Mouse (Mus musculus): ENCODE measurements at regions not wholly inside any gene's neighbourhood (a gene's known extent, or its start where the extent isn't known, plus 50 kb on each side); places are given as distances from the start of the nearest gene placed in this dataset.

DNA sequence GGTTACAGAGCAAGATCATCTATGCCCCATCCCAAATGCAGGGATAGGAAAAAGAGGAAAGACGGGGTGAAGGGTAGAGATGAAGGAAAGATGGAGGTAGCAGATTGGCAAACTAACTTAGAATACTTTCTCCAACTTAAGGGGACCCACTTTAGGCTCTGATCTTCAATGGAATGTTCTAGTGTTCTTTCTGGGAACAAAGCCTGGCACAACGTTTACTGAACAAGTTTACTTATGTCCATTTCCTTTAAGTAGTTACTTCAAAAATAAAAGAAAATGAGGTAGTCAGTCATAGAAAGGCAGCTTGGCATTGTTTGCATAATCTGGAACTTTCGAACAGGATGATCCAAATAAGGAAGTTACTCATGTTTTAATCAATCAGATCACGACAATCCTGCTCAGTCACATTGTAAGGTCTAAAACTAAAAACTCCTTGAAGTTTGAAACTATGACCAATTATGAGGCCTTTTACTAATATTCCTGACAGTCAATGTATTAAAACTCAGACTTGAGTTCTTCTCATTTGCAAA lies 441.7 kb upstream of the Tbl1xr1 start:
- 78% methylated on average over 4 of the region's 4 CpGs for WGBS
- Histone ChIP-seq H3K36me3 (ENCODE audit: control insufficient read depth, insufficient read depth, low read length) (no peaks in the 10 kb centered on the region), H3K27me3 (ENCODE audit: control insufficient read depth, insufficient read depth, low read length) (no peaks in the 10 kb centered on the region), H3K79me2 (ENCODE audit: control insufficient read depth, insufficient read depth, low read length) (no peaks in the 10 kb centered on the region), H3K4me3 (ENCODE audit: insufficient read depth, low read depth, low read length) (no peak overlapping the region), H3K9ac (ENCODE audit: low read depth, low read length) (no peak overlapping the region), H3K4me1 (ENCODE audit: control insufficient read depth, insufficient read depth, low read length) (no peaks in the 10 kb centered on the region), H3K27ac (replicated peaks; ENCODE audit: insufficient read depth, low read depth, low read length) (no peak overlapping the region)
- DNase-seq (ENCODE audit: extremely low read depth, low read depth, low spot score): no peak
- TF ChIP-seq POLR2A (IDR thresholded peaks at IDR 0.05; ENCODE audit: extremely low read depth, insufficient read depth, low read length) (no peak), CTCF (IDR thresholded peaks at IDR 0.05; ENCODE audit: low read depth, low read length) (no peak)

DNA sequence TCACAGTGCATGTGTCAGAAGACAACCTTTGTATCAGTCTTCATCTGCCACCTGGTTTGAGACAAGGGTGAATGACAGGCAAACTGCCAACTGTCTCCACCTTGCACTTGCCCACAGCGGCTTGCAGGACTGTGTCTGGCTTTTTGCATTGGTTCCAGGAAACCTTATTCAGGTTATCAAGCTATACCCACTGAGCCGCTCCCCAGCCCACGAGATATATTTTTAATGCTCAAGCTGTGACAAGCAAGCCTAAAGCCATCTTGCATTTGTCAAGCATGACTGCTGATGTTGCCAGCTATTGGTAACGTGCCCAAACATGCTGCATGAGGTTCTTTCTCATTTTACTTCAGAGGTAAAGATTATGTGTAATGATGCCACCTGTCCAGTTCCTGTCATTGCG lies 437.6 kb upstream of the Tbl1xr1 start:
- Histone ChIP-seq H3K27ac (replicated peaks; ENCODE audit: insufficient read depth, low read depth, low read length) (no peak overlapping the region), H3K79me2 (ENCODE audit: control insufficient read depth, insufficient read depth, low read length) (no peaks in the 10 kb centered on the region), H3K4me3 (ENCODE audit: insufficient read depth, low read depth, low read length) (no peak overlapping the region), H3K9ac (ENCODE audit: low read depth, low read length) (no peak overlapping the region), H3K27me3 (ENCODE audit: control insufficient read depth, insufficient read depth, low read length) (no peaks in the 10 kb centered on the region), H3K4me1 (ENCODE audit: control insufficient read depth, insufficient read depth, low read length) (no peaks in the 10 kb centered on the region), H3K36me3 (ENCODE audit: control insufficient read depth, insufficient read depth, low read length) (no peaks in the 10 kb centered on the region)
- no peak for DNase-seq (ENCODE audit: extremely low read depth, low read depth, low spot score)
- WGBS: 94% methylated on average over 5 of the region's 5 CpGs
- no peak for TF ChIP-seq POLR2A (IDR thresholded peaks at IDR 0.05; ENCODE audit: extremely low read depth, insufficient read depth, low read length)
- TF ChIP-seq CTCF (IDR thresholded peaks at IDR 0.05; ENCODE audit: low read depth, low read length): no peak

DNA sequence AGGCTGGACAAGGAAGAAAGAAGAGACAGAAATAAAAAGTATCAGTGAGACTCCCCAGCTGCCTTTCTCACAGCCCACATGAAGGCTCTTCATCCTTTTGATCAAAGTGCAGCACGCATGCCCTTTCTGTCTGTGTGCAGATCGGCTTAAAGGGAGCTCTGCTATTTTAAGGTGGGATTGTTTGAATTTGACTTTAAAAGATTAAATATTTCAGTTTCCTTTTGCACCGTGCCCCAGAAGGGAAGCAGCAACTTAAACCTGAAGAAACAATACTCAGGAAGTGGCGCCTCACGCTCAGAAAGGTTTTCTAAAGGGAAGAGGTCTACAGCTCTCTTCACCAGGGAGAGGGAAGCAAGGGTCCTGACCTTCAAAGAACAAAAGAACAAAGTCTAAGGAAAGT lies 436.9 kb upstream of the Tbl1xr1 start:
- Histone ChIP-seq H3K27me3 (ENCODE audit: control insufficient read depth, insufficient read depth, low read length) (no peaks in the 10 kb centered on the region), H3K36me3 (ENCODE audit: control insufficient read depth, insufficient read depth, low read length) (no peaks in the 10 kb centered on the region), H3K4me3 (ENCODE audit: insufficient read depth, low read depth, low read length) (no peak overlapping the region), H3K4me1 (ENCODE audit: control insufficient read depth, insufficient read depth, low read length) (no peaks in the 10 kb centered on the region), H3K27ac (replicated peaks; ENCODE audit: insufficient read depth, low read depth, low read length) (no peak overlapping the region), H3K79me2 (ENCODE audit: control insufficient read depth, insufficient read depth, low read length) (no peaks in the 10 kb centered on the region), H3K9ac (ENCODE audit: low read depth, low read length) (no peak overlapping the region)
- TF ChIP-seq CTCF (IDR thresholded peaks at IDR 0.05; ENCODE audit: low read depth, low read length): no peak
- no peak for TF ChIP-seq POLR2A (IDR thresholded peaks at IDR 0.05; ENCODE audit: extremely low read depth, insufficient read depth, low read length)
- no peak for DNase-seq (ENCODE audit: extremely low read depth, low read depth, low spot score)
- WGBS: 73% methylated on average over 5 of the region's 5 CpGs

DNA sequence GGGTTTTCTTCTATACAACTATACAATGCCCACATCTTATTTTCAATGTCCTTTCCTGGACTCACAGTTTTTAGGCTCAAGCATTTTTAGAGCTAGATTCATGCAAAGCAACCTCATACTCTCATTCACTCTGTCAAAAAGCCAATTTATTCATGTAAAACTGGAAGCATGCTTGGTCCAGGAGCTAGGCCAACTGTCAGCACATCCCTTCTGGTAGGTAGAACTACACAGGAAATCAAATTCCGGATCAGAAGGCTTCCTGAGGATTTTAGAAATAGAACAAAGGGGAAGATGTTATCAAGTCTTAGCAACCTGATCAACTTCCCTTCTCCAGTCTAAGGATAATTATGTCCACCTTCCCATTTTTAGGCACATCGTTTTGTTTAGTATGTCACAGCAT lies 432.4 kb upstream of the Tbl1xr1 start:
- H3K79me2 ChIP-seq (ENCODE audit: control insufficient read depth, insufficient read depth, low read length): no peaks in the 10 kb centered on the region
- no peak overlapping the region for H3K9ac ChIP-seq (ENCODE audit: low read depth, low read length)
- 78% methylated on average over 2 of the region's 2 CpGs for WGBS
- no peak for DNase-seq (ENCODE audit: extremely low read depth, low read depth, low spot score)
- H3K4me1 ChIP-seq (ENCODE audit: control insufficient read depth, insufficient read depth, low read length): peaks cover 9% of the 10 kb centered on the region; the same call in 1 of the 2 replicates
- H3K27me3 ChIP-seq (ENCODE audit: control insufficient read depth, insufficient read depth, low read length): no peaks in the 10 kb centered on the region
- no peaks in the 10 kb centered on the region for H3K36me3 ChIP-seq (ENCODE audit: control insufficient read depth, insufficient read depth, low read length)
- no peak overlapping the region for H3K27ac ChIP-seq (replicated peaks; ENCODE audit: insufficient read depth, low read depth, low read length)
- no peak for TF ChIP-seq CTCF (IDR thresholded peaks at IDR 0.05; ENCODE audit: low read depth, low read length)
- TF ChIP-seq POLR2A (IDR thresholded peaks at IDR 0.05; ENCODE audit: extremely low read depth, insufficient read depth, low read length): no peak
- no peak overlapping the region for H3K4me3 ChIP-seq (ENCODE audit: insufficient read depth, low read depth, low read length)

DNA sequence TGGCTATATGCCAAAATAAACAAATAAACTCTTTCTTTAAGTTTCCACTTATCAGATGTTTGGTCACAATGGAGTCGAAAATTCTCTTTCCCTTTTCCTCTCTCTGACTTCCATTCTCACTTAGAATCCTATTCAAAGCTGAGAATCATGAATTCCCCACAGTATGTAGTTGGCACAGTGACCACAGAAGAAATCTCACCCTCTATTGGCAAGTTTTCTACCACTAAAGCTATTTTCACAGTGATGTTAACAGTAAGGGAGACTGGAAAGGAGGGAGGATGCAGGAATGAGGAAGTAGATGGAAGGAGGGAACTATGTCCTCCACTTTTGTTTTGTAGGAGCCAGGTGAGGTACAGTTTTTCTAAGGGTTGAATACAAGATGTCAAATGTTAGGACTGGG lies 431.2 kb upstream of the Tbl1xr1 start:
- Histone ChIP-seq H3K4me1 (ENCODE audit: control insufficient read depth, insufficient read depth, low read length) (peaks cover 11% of the 10 kb centered on the region; the same call in 1 of the 2 replicates), H3K27ac (replicated peaks; ENCODE audit: insufficient read depth, low read depth, low read length) (no peak overlapping the region), H3K79me2 (ENCODE audit: control insufficient read depth, insufficient read depth, low read length) (no peaks in the 10 kb centered on the region), H3K9ac (ENCODE audit: low read depth, low read length) (no peak overlapping the region), H3K27me3 (ENCODE audit: control insufficient read depth, insufficient read depth, low read length) (no peaks in the 10 kb centered on the region), H3K36me3 (ENCODE audit: control insufficient read depth, insufficient read depth, low read length) (no peaks in the 10 kb centered on the region), H3K4me3 (ENCODE audit: insufficient read depth, low read depth, low read length) (no peak overlapping the region)
- no peak for DNase-seq (ENCODE audit: extremely low read depth, low read depth, low spot score)
- WGBS: 69% methylated on average over 1 of the region's 1 CpGs
- no peak for TF ChIP-seq CTCF (IDR thresholded peaks at IDR 0.05; ENCODE audit: low read depth, low read length)
- no peak for TF ChIP-seq POLR2A (IDR thresholded peaks at IDR 0.05; ENCODE audit: extremely low read depth, insufficient read depth, low read length)

DNA sequence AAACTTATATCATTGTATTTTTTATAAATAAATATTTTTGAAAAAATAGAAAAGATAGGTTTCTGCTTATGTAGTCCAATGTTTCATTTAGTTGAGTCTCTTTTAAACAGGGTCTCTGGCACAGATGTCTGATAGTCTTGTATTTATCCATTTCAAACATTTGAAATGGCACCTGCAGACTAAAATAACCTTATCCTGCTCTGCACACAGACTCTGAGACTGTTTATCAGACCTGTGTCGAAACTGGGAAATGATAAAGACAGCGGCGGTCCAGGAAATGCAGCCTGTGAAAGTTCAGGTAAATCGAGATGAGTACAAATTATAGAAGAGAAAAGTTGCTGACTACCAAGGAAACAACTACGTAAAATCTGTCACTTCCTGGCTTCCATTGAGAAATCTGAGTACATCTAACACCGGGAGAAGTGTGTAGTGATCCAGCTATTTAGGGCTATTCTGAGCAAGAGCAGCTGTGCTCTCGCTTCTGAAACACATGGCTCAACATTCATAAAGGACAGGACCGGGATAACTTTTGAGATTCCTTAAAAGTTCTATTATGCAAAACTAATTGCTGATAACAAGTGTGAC lies 426.5 kb upstream of the Tbl1xr1 start:
- H3K4me1 ChIP-seq (ENCODE audit: control insufficient read depth, insufficient read depth, low read length): peaks cover 15% of the 10 kb centered on the region; the same call in 1 of the 2 replicates
- no peak for TF ChIP-seq POLR2A (IDR thresholded peaks at IDR 0.05; ENCODE audit: extremely low read depth, insufficient read depth, low read length)
- TF ChIP-seq CTCF (IDR thresholded peaks at IDR 0.05; ENCODE audit: low read depth, low read length): no peak
- no peaks in the 10 kb centered on the region for H3K79me2 ChIP-seq (ENCODE audit: control insufficient read depth, insufficient read depth, low read length)
- no peak overlapping the region for H3K9ac ChIP-seq (ENCODE audit: low read depth, low read length)
- 0 out of 2 replicates have a peak overlapping the region, but pooled peaks have one; percentile 17 for H3K27ac ChIP-seq (replicated peaks; ENCODE audit: insufficient read depth, low read depth, low read length)
- no peaks in the 10 kb centered on the region for H3K27me3 ChIP-seq (ENCODE audit: control insufficient read depth, insufficient read depth, low read length)
- 20% methylated on average over 8 of the region's 8 CpGs for WGBS
- H3K4me3 ChIP-seq (ENCODE audit: insufficient read depth, low read depth, low read length): no peak overlapping the region
- no peaks in the 10 kb centered on the region for H3K36me3 ChIP-seq (ENCODE audit: control insufficient read depth, insufficient read depth, low read length)
- peak; percentile 65 for DNase-seq (ENCODE audit: extremely low read depth, low read depth, low spot score)
